Mouse (Mus musculus): ENCODE measurements around the gene Stx8. TPM values are rescaled to one million over a fixed set of nuclear protein-coding genes. Genes with fewer than 3 reads are reported as not detected.

Gene Stx8
- 39.5 and 43.7 TPM in 2 replicates for polyA plus RNA-seq (2016; fragmentation: Nextera tagmentation; extraction: Ambion mirVana)

- Histone ChIP-seq H3K4me1 (peaks cover 19% of the 10 kb centered on the region), H3K4me3 (peak within 1 kb of the TSS; percentile 65), H3K27me3 (ENCODE audit: low read depth, poor library complexity, severe bottlenecking) (no peaks in the 10 kb centered on the region), H3K9me3 (replicated peaks) (no peaks in the 10 kb centered on the region), H3K36me3 (0 out of 2 replicates have a peak, but pooled peaks cover 6% of the 10 kb centered on the region), H3K27ac (peak within 1 kb of the TSS; percentile 74)
- under 1% methylated on average over 28 of the region's 28 CpGs for WGBS
- DNase-seq (ENCODE audit: low spot score) = peak; percentile 97
Measured at GRCm38 (mm10) chr11:67965905-67966878, at the start of gene Stx8. TSS of gene Stx8 (plus strand) at chr11:67966193.

GRCm38 (mm10) chr11:67917126-67917525, 48.9 kb upstream of the Stx8 start:
- H3K4me3 ChIP-seq = no peak overlapping the region
- no peaks in the 10 kb centered on the region for H3K9me3 ChIP-seq (replicated peaks)
- peaks cover 12% of the 10 kb centered on the region for H3K4me1 ChIP-seq
- 88% methylated on average over 3 of the region's 3 CpGs for WGBS
- no peaks in the 10 kb centered on the region for H3K36me3 ChIP-seq
- peaks cover 37% of the 10 kb centered on the region for H3K27me3 ChIP-seq (ENCODE audit: low read depth, poor library complexity, severe bottlenecking)
- DNase-seq (ENCODE audit: low spot score) = no peak
- no peak overlapping the region for H3K27ac ChIP-seq

- no peak overlapping the region for H3K27ac ChIP-seq
- DNase-seq (ENCODE audit: low spot score) = no peak
- H3K4me1 ChIP-seq = peaks cover 21% of the 10 kb centered on the region
- no peaks in the 10 kb centered on the region for H3K36me3 ChIP-seq
- no peaks in the 10 kb centered on the region for H3K9me3 ChIP-seq (replicated peaks)
- H3K4me3 ChIP-seq = no peak overlapping the region
- 74% methylated on average over 5 of the region's 5 CpGs for WGBS
- H3K27me3 ChIP-seq (ENCODE audit: low read depth, poor library complexity, severe bottlenecking) = peaks cover 40% of the 10 kb centered on the region
Measured at GRCm38 (mm10) chr11:67919593-67919992, 46.4 kb upstream of the Stx8 start.

- no peaks in the 10 kb centered on the region for H3K9me3 ChIP-seq (replicated peaks)
- peaks cover 40% of the 10 kb centered on the region for H3K27me3 ChIP-seq (ENCODE audit: low read depth, poor library complexity, severe bottlenecking)
- H3K27ac ChIP-seq = no peak overlapping the region
- DNase-seq (ENCODE audit: low spot score) = no peak
- peak overlapping the region; percentile 74; the same call in 1 of the 2 replicates for H3K4me3 ChIP-seq
- peaks cover 21% of the 10 kb centered on the region for H3K4me1 ChIP-seq
- no peaks in the 10 kb centered on the region for H3K36me3 ChIP-seq
- 53% methylated on average over 9 of the region's 9 CpGs for WGBS
Measured at GRCm38 (mm10) chr11:67920226-67920960, 45.6 kb upstream of the Stx8 start.

- H3K27ac ChIP-seq = peak overlapping the region; percentile 77
Measured at GRCm38 (mm10) chr11:67921091-67921826, 44.7 kb upstream of the Stx8 start.

GRCm38 (mm10) chr11:67921827-67922754, 43.9 kb upstream of the Stx8 start, which contains the start of gene Usp43:
TSS of gene Usp43 (minus strand) at chr11:67922153.
- peak; percentile 70 for DNase-seq (ENCODE audit: low spot score)
- peaks cover 40% of the 10 kb centered on the region for H3K27me3 ChIP-seq (ENCODE audit: low read depth, poor library complexity, severe bottlenecking)
- H3K36me3 ChIP-seq = no peaks in the 10 kb centered on the region
- peaks cover 25% of the 10 kb centered on the region for H3K4me1 ChIP-seq
- peak within 1 kb of the TSS; percentile 77 for H3K27ac ChIP-seq
- under 1% methylated on average over 66 of the region's 80 CpGs for WGBS
- H3K9me3 ChIP-seq (replicated peaks) = no peaks in the 10 kb centered on the region
- peak within 1 kb of the TSS; percentile 74 for H3K4me3 ChIP-seq

More at GRCm38 (mm10) chr11:67921091-67921826, 44.7 kb upstream of the Stx8 start:
- 2% methylated on average over 47 of the region's 47 CpGs for WGBS
- Histone ChIP-seq H3K9me3 (replicated peaks) (no peaks in the 10 kb centered on the region), H3K36me3 (no peaks in the 10 kb centered on the region), H3K4me3 (peak overlapping the region; percentile 74), H3K27me3 (ENCODE audit: low read depth, poor library complexity, severe bottlenecking) (peaks cover 40% of the 10 kb centered on the region), H3K4me1 (peaks cover 21% of the 10 kb centered on the region)
- DNase-seq (ENCODE audit: low spot score) = peak; percentile 65

- no peaks in the 10 kb centered on the region for H3K9me3 ChIP-seq (replicated peaks)
- H3K27ac ChIP-seq = no peak overlapping the region
- H3K4me1 ChIP-seq = peaks cover 25% of the 10 kb centered on the region
- WGBS = 0% methylated on average over 12 of the region's 12 CpGs
- H3K4me3 ChIP-seq = peak overlapping the region; percentile 74
- no peaks in the 10 kb centered on the region for H3K36me3 ChIP-seq
- DNase-seq (ENCODE audit: low spot score) = peak; percentile 80
- H3K27me3 ChIP-seq (ENCODE audit: low read depth, poor library complexity, severe bottlenecking) = peaks cover 40% of the 10 kb centered on the region
Measured at GRCm38 (mm10) chr11:67922755-67923125, 43.3 kb upstream of the Stx8 start.

- H3K4me3 ChIP-seq = no peak overlapping the region
- H3K27me3 ChIP-seq (ENCODE audit: low read depth, poor library complexity, severe bottlenecking) = peaks cover 37% of the 10 kb centered on the region
- no peak overlapping the region for H3K27ac ChIP-seq
- no peak for DNase-seq (ENCODE audit: low spot score)
- WGBS = 94% methylated on average over 5 of the region's 5 CpGs
- H3K4me1 ChIP-seq = peaks cover 25% of the 10 kb centered on the region
- H3K36me3 ChIP-seq = no peaks in the 10 kb centered on the region
- H3K9me3 ChIP-seq (replicated peaks) = no peaks in the 10 kb centered on the region
Measured at GRCm38 (mm10) chr11:67923720-67924119, 42.3 kb upstream of the Stx8 start.

- WGBS = 86% methylated on average over 13 of the region's 13 CpGs
- no peak for DNase-seq (ENCODE audit: low spot score)
- peaks cover 24% of the 10 kb centered on the region for H3K27me3 ChIP-seq (ENCODE audit: low read depth, poor library complexity, severe bottlenecking)
- no peaks in the 10 kb centered on the region for H3K9me3 ChIP-seq (replicated peaks)
- H3K36me3 ChIP-seq = no peaks in the 10 kb centered on the region
- H3K27ac ChIP-seq = no peak overlapping the region
- peaks cover 25% of the 10 kb centered on the region for H3K4me1 ChIP-seq
- H3K4me3 ChIP-seq = no peak overlapping the region
Measured at GRCm38 (mm10) chr11:67925000-67925399, 41.0 kb upstream of the Stx8 start.

GRCm38 (mm10) chr11:67926348-67927055, 39.5 kb upstream of the Stx8 start:
- Histone ChIP-seq H3K4me1 (peaks cover 19% of the 10 kb centered on the region), H3K36me3 (no peaks in the 10 kb centered on the region), H3K27ac (no peak overlapping the region), H3K4me3 (no peak overlapping the region), H3K27me3 (ENCODE audit: low read depth, poor library complexity, severe bottlenecking) (peaks cover 9% of the 10 kb centered on the region), H3K9me3 (replicated peaks) (no peaks in the 10 kb centered on the region)
- DNase-seq (ENCODE audit: low spot score) = no peak
- 11% methylated on average over 15 of the region's 15 CpGs for WGBS

- H3K9me3 ChIP-seq (replicated peaks) = no peaks in the 10 kb centered on the region
- H3K4me1 ChIP-seq = no peaks in the 10 kb centered on the region
- no peak overlapping the region for H3K4me3 ChIP-seq
- H3K27me3 ChIP-seq (ENCODE audit: low read depth, poor library complexity, severe bottlenecking) = no peaks in the 10 kb centered on the region
- H3K27ac ChIP-seq = no peak overlapping the region
- DNase-seq (ENCODE audit: low spot score) = no peak
- WGBS = 90% methylated on average over 3 of the region's 3 CpGs
- H3K36me3 ChIP-seq = no peaks in the 10 kb centered on the region
Measured at GRCm38 (mm10) chr11:67932156-67932555, 33.8 kb upstream of the Stx8 start.

Data from limb, embryonic 10.5 days (tissue).